Mouse (Mus musculus) megakaryocyte progenitor cell, adult 5-6 weeks (primary cell): ENCODE data around the gene Siglec1. TPM values are rescaled to one million over a fixed set of nuclear protein-coding genes. Genes with fewer than 3 reads are reported as not detected.

ENCODE experiments used
- ATAC-seq: replicated peaks from 2 replicates; pipeline ENCODE4 v1.8.0; 2016; ENCODE audit warnings: mild to moderate bottlenecking, moderate TSS enrichment, inconsistent platforms; ENCODE audit not compliant: poor library complexity
- total RNA-seq, 2 experiments: library from RNA; stranded (forward) in 1 of 2; stranded (reverse) in 1 of 2; fragments of 157-497, 149-512 nt in 1 of 2; fragments of 200-1000 nt in 1 of 2; gene quantifications; 2 replicates each; pipeline versions ENCODE4 v1.2.3 to v1.2.4; 2015 to 2017

Siglec1 gene
- total RNA-seq, 2 experiments from 2014 or later, result 0.07 TPM; not detected in 1

DNA sequence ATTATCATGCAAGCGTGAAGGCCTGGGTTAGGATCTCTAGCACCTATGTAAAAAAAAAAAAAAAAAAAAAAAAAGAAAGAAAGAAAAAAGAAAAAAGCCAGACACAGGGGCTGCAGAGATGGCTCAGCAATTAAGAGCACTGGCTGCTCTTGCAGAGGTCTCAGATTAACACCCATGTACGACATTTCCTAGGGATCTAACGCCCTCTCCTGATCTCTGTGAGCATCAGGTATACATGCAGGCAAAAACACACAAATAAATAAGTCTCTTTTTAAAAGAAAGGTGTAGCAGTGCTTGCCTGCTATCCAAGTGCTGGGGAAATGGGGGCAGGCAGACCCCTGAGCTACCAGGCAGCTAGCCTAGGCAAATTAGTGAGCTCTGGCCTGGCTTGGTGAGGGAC, 15.0 kb upstream of the Siglec1 start:
- no peak for ATAC-seq

DNA sequence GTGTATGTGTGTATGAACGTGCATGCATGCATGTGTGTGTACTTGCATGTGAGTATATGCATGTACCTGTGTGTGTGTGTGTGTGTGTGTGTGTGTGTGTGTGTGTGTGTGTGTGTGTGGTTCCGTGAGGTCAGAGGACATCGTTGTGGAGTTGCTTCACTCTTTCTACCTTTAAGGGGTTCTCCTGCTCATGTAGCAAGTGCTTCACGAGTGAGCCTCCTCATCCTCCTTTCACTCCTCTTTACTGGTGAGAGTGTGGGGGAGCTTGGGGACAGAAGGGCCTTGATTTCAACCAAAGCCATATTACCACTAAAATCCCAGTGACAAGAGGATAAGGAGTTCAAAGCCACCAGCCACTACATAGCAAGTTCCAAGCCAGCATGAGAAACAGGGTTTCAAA, 10.5 kb upstream of the Siglec1 start:
- no peak for ATAC-seq

DNA sequence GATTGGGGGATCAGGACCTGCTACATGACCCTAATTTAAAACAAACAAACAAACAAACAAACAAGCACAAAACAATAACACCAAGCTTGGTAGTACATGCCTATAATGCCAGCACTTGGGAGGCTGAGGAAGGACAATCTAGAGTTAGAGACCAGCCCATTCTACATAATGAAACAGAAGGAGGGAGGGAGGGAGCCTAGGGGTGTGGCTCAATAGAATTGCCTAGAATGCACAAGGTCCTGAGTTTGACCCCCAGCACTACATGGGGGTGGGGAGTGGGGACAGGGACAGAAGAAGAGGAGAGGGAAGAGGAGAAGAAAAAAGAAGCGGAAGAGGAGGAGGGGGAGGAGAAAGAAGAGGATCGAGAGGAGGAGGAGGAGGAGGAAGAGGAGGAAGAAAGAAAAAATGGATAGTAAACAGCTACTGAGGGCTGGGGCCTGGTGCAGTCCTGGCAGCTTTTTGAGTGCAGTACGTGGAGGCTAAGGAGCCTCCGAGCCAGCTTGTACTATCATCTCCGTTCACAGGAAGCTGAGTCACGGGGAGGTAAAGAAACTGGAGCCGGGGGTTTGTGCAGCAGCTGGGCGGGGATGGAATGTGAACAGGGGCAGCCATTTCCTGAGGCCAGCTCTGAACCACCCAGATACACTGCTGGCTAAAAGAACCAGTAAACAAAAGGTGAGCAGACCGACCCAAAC, 9.7 kb upstream of the Siglec1 start:
- ATAC-seq, result peak; percentile 77

DNA sequence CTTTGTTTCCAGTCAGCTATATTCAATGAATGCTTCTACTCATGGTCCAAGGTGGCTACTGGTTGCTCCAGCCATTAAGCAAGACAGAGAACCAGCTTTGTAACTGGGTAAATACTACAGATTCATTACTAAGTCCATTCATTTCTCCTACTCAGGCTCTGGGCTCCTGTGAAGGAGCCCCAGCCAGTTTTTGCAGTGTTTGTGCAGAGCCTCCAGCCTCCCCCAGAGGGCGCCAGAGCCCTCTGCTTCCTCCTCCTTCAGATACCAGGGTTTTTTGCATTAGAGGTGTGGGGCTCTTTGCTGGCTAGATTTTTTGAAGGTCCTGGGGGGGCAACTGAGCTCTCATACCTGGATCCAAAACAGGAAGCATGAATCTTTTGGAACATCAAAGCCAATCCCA, 8.3 kb upstream of the Siglec1 start:
- ATAC-seq, result peak; percentile 82

DNA sequence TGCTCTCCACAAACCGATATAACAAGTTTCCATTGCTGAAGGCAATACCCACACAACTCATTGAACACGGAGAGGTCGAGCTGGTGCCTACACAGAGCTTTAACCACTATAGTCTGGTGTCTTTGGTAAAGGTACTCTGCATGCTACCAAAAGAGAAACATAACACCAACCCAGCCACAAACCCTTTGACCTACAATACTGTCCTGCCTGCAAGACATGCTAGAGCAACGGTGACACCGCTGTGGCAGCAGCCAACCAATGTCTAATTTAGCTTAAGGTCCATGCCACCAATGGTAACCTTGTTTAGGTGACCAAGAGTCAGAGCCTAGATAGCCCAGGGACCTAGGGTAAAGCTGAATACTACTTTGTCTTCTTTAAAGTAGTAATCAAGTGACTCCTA, 7.0 kb upstream of the Siglec1 start:
- no peak for ATAC-seq

DNA sequence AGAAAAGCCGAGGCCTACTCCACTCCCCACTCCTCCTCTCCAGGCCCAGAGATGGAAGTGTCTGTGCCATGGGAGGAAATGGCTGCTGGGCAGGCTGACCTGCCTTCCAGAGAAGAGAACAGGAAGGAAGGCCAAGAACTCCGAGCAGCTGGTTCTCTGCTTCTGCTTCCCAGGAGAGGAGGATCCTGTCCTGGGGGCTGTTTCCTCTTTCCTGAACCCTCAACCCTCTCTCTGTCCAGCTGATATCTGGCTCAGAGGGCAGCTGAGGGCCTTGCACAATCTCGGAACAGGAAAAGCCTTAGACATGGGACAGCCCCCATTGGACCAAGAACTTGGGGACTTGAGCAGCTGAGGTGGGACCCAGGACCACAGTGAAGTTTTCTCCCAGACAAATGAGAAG, 4.3 kb upstream of the Siglec1 start:
- peak; percentile 16 for ATAC-seq

DNA sequence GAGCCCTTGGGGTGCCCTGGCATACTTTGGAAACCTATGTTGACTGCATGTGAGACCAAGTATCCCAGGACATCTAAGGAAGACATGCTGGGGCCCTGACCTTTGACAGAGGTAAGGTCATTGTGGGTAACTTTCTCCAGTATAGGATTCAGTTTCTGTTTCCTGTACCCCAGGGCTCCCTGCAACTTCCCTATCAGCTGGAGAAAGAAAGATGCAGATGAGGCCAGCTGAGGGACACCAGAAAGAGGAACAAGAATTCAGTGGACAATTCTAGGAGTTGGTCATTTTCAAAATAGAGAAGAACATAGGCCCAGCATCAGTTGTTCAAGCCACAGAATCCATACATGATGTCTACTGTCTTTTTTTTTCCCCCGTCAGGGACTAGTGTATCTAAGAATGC, 3.1 kb upstream of the Siglec1 start:
- peak; percentile 48 for ATAC-seq

DNA sequence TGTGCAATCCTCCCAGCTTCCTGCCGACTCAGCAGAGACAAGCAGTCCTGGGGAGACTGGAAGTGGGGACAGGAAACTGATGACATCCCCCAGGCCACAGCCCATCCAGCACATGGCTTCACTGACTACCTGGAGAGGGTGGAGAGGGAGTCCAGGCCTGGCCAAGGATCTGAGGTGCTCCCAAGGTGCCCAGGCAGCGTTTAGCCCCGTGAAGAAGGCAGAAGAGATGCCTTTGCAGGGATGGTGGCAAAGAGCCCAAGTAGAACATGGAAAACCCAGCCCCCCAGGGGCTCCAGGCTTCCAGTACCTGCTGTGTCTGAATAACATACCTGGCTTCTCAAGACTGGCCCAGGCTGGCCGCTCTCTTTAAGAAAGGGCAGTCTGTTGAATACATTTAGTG, 2.0 kb upstream of the Siglec1 start:
- peak; percentile 40; the same call in 1 of the 2 replicates for ATAC-seq

DNA sequence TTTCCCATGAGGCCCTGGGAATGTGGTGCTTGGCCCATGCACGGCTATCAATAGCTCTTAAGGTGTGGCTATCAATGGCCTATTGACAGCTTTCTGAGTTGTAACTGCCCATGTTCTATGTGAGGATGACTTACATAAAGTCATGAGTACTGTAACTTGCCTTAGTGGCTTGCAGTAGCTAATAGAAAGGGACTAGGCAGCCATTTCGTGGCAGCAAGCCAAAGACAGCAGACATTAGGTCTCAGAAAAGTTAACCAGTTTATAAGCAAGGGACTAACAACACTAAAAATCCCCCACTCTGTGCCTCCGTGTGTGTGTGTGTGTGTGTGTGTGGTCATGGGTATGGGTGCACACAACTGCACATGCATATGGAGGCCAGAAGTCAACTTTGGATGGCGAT, 2.4 kb downstream of the Siglec1 start:
- no peak for ATAC-seq

DNA sequence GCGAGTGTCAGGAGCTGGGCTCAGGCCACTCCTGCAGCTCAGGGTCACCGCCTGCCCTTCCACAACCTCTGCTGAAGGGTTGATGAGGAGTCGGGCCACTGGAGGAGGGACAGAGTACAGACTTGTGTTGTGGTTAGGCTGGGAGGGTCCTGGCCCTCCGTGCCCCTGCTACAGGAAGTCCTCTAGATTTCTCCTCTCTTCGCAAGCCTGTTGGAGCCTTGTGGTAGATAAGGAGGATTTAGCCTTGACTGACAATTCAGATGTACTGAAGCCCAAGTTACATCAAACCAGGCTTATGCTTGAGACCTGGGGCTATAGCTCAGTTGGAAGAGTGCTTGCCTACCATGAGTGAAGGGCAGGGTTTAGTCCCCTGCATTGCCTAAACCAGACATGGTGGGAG, 6.1 kb downstream of the Siglec1 start:
- ATAC-seq, result peak; percentile 78

DNA sequence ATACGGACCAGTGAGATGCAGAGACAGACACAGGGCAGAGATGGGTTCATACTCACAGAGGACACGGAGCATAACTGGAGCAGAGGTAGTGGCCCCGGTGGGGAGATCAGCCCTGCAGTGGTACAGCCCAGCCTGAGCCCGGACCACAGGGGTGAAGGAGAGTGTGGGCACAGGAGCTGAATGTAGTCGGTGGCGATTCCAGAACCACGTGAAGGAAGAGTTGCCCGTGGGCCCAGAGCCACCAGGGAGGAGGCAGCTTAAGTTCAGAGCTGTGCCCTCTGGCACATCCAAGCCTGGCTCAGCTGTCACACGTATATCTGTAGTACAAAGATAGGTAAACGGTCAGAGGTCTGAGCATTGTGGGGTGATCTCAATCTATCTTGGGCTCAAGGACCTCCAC, 14.0 kb downstream of the Siglec1 start:
- no peak for ATAC-seq

DNA sequence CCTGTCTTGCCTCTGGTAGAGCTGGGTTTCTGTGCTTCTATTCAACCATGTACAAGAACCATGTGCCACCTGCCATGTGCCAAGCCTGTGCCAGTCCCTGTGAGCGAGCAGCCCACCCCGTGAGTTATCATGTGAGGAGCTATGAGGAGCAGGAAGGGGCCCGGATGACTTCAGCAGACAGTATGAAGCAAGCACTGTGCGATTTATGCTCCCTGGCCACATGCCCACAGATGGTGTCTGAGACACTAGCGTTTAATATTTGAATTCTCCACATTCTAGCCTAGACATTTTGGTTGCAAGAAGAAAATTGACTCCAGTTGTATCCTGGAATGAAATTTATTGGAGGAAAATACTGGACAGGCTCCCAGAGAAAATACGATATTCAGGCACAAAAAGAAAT, 19.1 kb downstream of the Siglec1 start:
- no peak for ATAC-seq

DNA sequence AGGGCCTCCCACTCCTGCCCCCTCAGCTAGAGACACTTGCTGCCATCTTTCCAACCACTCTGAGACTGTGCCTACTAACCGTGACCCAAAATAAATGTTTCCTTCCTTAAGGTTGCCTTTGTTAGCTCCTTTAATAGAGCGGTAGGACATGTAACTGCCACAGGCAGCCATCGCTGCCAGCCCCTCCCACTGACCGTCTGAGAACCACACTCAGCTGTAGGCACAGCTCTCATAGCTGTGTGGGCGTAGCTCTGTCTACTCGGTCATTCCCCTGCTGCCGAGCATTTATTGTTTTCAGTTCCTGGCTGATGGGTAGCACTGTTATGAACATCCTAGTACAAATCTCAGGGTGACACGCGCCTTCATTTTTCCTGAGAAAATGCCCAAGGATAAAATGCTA, 20.2 kb downstream of the Siglec1 start:
- ATAC-seq, result no peak

DNA sequence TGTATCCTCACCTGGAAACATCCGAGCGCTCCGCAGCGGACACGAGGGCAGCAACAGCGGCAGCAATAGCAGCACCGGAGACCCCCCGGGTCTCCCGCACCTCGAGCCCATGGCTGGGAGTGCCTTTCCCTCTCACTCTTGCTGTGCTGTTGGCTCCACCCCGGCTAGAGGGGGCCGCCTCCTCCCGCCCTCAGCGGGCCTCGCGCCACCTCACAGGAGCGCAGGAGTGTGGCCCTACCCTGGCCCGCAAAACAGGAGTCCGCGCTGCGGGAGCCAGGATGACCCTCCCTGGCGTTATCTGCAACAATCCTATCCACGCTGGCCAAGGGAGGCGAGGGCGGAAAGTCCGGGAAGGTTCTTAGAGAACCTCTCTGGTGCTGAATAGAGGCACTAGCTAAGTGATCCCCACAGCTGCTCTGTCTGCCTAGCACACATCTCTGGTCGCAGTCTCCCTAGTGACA, 23.1 kb downstream of the Siglec1 start, which contains the start of gene Adam33:
Gene Adam33, minus strand, starts transcription at position 411 of the 461 bp plus-strand sequence.
- ATAC-seq, result peak; percentile 68

DNA sequence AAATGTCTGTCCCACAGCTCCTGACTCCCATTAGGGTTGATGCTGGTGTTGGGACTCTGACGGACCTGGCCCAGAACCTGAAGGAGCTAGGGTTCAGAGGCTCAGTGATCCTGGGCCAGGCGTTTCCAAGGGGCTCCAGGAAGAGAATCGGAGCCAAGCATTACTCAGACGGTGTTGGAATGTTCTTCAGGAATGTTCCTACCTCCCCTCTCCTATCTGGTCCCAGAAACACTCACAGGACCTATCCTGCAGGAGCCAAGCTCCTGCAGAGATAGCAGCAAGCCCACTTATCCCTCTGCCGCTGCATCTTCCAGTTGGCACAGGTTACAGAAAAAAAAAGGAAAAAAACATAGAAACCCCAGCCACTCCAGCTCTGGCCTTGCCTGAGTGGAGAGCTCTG, 25.0 kb downstream of the Siglec1 start:
- no peak for ATAC-seq

DNA sequence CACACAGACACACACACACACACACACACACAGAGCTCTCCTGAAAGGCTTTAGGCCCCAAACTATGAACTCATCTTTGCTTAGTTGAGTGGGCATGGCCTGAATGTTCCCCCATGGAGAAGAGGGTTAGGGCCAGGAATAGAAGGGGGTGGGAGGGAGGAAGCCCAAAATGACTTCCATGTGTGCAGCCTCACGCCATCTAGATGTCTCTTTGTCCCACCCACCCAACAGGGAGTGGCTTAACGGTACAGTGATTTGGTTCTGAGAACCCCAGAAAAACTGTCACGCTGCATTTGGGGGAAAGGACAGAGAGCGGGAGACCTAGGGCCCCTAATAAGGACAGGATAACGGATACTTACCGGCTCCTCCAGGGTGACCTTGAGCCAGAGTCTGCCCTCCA, 25.8 kb downstream of the Siglec1 start:
- no peak for ATAC-seq

DNA sequence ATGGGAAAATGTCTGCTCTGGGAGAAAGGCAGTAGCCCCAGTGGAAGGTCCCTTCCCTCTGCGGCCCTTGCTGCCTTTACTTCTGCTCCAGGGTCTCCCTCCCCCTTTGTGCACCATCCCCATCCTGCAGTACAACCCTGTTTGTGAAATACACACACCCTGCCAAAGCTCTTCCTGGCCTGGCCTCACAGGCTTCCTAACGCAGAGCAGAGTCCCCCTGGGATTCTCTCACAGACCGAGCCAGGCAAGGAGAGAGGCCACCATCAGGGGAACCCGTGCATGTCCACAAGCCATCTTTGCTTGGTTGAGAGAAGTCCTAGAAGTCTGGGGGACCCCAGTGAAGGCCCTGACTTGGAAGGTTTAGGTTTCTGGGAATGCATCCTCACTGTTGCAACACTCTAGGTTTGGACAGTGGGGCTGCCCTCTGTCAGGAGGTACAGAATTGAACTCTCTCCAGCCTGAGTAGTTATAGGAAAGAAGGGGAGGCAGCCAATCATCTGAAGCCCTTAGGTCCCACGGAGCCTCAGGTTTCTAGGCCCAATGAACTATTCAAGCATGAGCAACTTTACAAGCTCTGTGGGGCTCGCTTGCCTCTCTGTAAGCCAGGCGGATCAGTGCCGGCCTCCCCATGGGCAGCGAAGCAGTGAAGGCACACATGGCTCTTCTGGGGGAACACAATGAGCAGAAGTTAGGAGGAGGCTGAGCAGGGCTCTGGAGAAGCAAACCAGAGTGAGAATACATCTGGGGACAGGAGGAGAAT, 26.6 kb downstream of the Siglec1 start:
- ATAC-seq, result no peak

DNA sequence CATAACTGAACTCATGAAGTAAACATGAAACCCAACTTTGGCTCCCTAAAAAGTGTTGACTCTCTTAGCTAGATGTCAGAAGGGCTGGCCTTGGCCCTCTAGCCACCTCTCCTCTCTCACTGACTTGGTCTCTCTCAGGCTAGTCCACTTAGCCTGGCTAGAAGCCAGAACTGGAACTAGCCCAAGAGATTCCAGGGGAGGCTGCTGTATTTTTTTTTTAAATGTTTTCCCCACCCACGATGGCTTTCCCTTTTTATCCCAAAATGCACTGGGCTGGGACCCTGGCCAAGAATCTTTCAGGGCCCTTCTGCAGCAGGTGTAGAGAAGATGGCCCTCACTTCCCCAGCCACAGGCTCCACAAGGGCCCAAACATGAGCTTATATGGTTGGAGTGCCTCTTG, 27.2 kb downstream of the Siglec1 start:
- ATAC-seq, result no peak

DNA sequence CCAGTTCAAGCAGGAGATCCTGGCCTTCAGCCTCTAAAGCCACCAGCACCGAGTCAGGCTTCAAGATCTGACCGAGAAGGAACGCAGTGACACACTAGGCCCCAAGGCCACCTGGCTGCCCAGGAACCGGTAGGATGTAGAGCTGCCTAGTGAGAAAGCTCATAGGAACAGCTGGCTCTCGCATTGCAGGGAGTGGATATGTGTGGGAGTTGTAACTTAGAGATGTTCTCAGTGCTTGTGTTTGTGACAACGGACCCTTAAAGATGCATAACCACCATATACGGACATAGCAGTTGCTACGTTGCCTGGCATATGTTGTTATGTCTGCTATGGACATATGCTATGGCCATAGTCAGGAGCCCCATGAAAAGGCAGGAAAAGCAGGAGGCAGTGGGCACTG, 27.9 kb downstream of the Siglec1 start:
- ATAC-seq, result no peak

DNA sequence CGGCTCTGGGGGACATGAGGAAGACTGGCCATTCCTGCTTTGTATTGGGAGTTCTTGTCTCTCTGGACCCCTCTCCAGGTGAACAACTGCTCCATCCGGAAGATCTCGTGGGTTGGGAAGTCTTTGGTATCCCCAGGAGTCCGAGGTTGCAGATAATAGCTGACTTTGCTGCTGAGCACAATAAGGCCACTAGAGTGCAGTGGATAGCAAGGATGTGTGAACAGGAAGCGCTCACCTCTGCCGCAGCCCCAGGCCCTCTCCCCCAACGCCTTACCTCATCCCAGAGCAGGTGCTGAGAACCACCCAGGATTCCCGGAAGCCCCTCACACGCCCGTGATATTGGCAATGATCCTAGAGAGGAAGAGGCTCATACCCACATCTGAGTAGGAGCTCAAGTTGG, 30.4 kb downstream of the Siglec1 start:
- ATAC-seq, result peak; percentile 61

DNA sequence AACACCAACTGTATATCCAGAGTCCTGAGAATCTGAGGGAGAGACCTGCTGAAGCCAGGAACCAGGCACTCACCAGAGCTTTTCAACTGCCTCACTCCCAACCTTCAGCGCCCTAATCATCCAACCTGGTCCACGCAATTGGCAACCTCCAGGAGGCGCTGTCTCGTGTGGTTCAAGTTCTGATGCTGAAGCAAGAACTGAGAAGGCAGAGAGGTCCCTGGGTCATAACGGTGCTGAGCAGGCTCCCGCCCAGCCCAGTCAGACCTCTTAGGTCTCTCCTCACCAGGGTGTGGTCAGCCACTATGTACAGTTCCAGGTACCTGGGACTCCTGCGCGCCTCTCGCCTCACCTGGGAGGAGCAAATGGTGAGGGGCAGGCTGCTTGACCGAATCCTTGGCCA, 30.9 kb downstream of the Siglec1 start:
- peak; percentile 67 for ATAC-seq

DNA sequence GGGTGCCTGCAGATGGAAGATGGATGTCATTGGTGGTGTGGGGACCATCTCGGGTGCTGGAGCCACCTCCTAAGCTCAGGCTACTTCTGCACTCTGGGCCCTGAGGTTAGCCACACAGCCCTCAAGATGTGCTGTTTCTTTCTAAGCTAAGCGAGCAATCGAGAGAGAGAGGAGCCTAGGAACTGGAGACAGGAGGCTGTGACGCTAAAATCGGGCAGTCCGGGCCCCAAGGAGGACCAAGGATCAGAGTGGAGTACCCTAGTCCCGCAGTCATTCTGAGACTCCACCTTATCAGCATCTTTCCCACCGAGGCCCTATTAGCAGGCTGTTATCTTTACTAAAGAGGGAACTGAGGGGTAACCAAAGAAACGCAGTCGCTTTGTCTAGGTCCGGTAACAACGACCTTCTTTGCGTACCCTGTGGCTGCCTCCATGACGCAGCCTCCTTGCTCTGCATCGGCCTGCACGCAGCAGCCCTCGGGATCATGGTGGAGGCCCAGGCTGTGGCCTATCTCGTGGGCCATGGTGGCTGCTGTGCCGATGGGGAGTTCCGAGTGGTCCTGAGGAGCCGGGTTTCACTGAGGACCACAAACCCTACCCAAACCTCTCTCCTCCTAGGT, 31.8 kb downstream of the Siglec1 start:
- ATAC-seq, result no peak
